Mouse (Mus musculus) liver, embryonic 13.5 days (tissue): ENCODE measurements at regions not wholly inside any gene's neighbourhood (a gene's known extent, or its start where the extent isn't known, plus 50 kb on each side); places are given as distances from the start of the nearest gene placed in this dataset.

Source experiments
- ATAC-seq: fragments of 200-750 bp; cut with Nextera tagmentation; 2 replicates; pipeline ENCODE4 v1.8.0; 2017; ENCODE audit warnings: low read depth, mild to moderate bottlenecking, moderate number of reproducible peaks, moderate library complexity
- DNase-seq: peaks from one replicate; pipeline ENCODE4 v3.0.0; 2022
- H3K27ac ChIP-seq: fragments of 300-500 bp; sonication (generic); 2 replicates; pipeline ENCODE4 v1.5.1; 2015; ENCODE audit warnings: moderate library complexity, mild to moderate bottlenecking, inconsistent platforms
- H3K27me3 ChIP-seq: fragments of 300-500 bp; sonication (generic); 2 replicates; pipeline ENCODE4 v1.6.1; 2015; ENCODE audit warnings: mild to moderate bottlenecking, inconsistent platforms
- H3K36me3 ChIP-seq: fragments of 300-500 bp; sonication (generic); 2 replicates; pipeline ENCODE4 v1.6.1; 2015; ENCODE audit warnings: mild to moderate bottlenecking, inconsistent platforms
- H3K4me1 ChIP-seq: fragments of 300-500 bp; sonication (generic); replicated peaks from 2 replicates; pipeline ENCODE4 v1.6.1; 2015; ENCODE audit warnings: inconsistent platforms
- H3K4me2 ChIP-seq: fragments of 300-500 bp; sonication (generic); 2 replicates; pipeline ENCODE4 v1.6.1; 2015; ENCODE audit warnings: inconsistent platforms, mild to moderate bottlenecking, moderate library complexity
- H3K4me3 ChIP-seq: fragments of 300-500 bp; sonication (generic); replicated peaks from 2 replicates; pipeline ENCODE4 v1.5.1; 2015; ENCODE audit warnings: mild to moderate bottlenecking, inconsistent platforms
- H3K9ac ChIP-seq: fragments of 300-500 bp; sonication (generic); 2 replicates; pipeline ENCODE4 v1.6.1; 2015; ENCODE audit warnings: mild to moderate bottlenecking, inconsistent platforms
- H3K9me3 ChIP-seq: fragments of 300-500 bp; sonication (generic); replicated peaks from 2 replicates; pipeline ENCODE4 v1.6.1; 2016; ENCODE audit warnings: inconsistent platforms
- WGBS: fragments of 180-500 bp; shearing (Covaris S2); methylation state at CpG from one replicate; pipeline ENCODE4 v1.1.7; 2015; ENCODE audit not compliant: insufficient replicate concordance; 5-methylcytosine and 5-hydroxymethylcytosine counted together

- Histone ChIP-seq H3K27ac (no peak overlapping the region), H3K9me3 (no peaks in the 10 kb centered on the region), H3K4me1 (no peaks in the 10 kb centered on the region), H3K27me3 (no peaks in the 10 kb centered on the region), H3K9ac (no peak overlapping the region), H3K4me2 (no peak overlapping the region), H3K36me3 (no peaks in the 10 kb centered on the region), H3K4me3 (no peak overlapping the region)
- ATAC-seq (no peak), DNase-seq (no peak)
- 48% methylated on average over 5 of the region's 5 CpGs for WGBS
Observed at GRCm38 (mm10) chr6:127207308-127207707, 55.3 kb upstream of the Ccnd2 start.

GRCm38 (mm10) chr6:127213355-127213754, 61.4 kb upstream of the Ccnd2 start:
- no peaks in the 10 kb centered on the region for H3K4me1 ChIP-seq
- no peak overlapping the region for H3K4me2 ChIP-seq
- DNase-seq (no peak), ATAC-seq (no peak)
- no peaks in the 10 kb centered on the region for H3K36me3 ChIP-seq
- 67% methylated on average over 3 of the region's 3 CpGs for WGBS
- no peak overlapping the region for H3K4me3 ChIP-seq
- peaks cover 8% of the 10 kb centered on the region; the same call in 1 of the 2 replicates for H3K27me3 ChIP-seq
- no peak overlapping the region for H3K27ac ChIP-seq
- H3K9ac ChIP-seq = no peak overlapping the region
- H3K9me3 ChIP-seq = no peaks in the 10 kb centered on the region

- 43% methylated on average over 4 of the region's 4 CpGs for WGBS
Observed at GRCm38 (mm10) chr6:127215915-127216314, 63.9 kb upstream of the Ccnd2 start.

GRCm38 (mm10) chr6:127218634-127219445, 66.8 kb upstream of the Ccnd2 start:
- Histone ChIP-seq H3K27me3 (peaks cover 8% of the 10 kb centered on the region; the same call in 1 of the 2 replicates), H3K9ac (no peak overlapping the region), H3K36me3 (no peaks in the 10 kb centered on the region), H3K4me3 (no peak overlapping the region), H3K27ac (no peak overlapping the region), H3K9me3 (no peaks in the 10 kb centered on the region), H3K4me2 (no peak overlapping the region), H3K4me1 (no peaks in the 10 kb centered on the region)
- 75% methylated on average over 17 of the region's 17 CpGs for WGBS
- DNase-seq (no peak), ATAC-seq (no peak)

More at GRCm38 (mm10) chr6:127215915-127216314, 63.9 kb upstream of the Ccnd2 start:
- ATAC-seq (no peak), DNase-seq (no peak)
- Histone ChIP-seq H3K27ac (no peak overlapping the region), H3K36me3 (no peaks in the 10 kb centered on the region), H3K27me3 (peaks cover 8% of the 10 kb centered on the region; the same call in 1 of the 2 replicates), H3K9me3 (no peaks in the 10 kb centered on the region), H3K4me3 (no peak overlapping the region), H3K9ac (no peak overlapping the region), H3K4me1 (no peaks in the 10 kb centered on the region), H3K4me2 (no peak overlapping the region)

- DNase-seq (no peak), ATAC-seq (no peak)
- H3K4me1 ChIP-seq = no peaks in the 10 kb centered on the region
- H3K9ac ChIP-seq = no peak overlapping the region
- H3K27me3 ChIP-seq = peaks cover 8% of the 10 kb centered on the region; the same call in 1 of the 2 replicates
- WGBS = 64% methylated on average over 7 of the region's 7 CpGs
- H3K4me3 ChIP-seq = no peak overlapping the region
- no peak overlapping the region for H3K27ac ChIP-seq
- H3K36me3 ChIP-seq = no peaks in the 10 kb centered on the region
- H3K9me3 ChIP-seq = no peaks in the 10 kb centered on the region
- no peak overlapping the region for H3K4me2 ChIP-seq
Observed at GRCm38 (mm10) chr6:127219446-127219802, 67.4 kb upstream of the Ccnd2 start.

GRCm38 (mm10) chr6:127226242-127226983, 74.4 kb upstream of the Ccnd2 start:
- DNase-seq = no peak
- H3K36me3 ChIP-seq = no peaks in the 10 kb centered on the region
- no peaks in the 10 kb centered on the region for H3K4me1 ChIP-seq
- no peak overlapping the region for H3K27ac ChIP-seq
- no peak overlapping the region for H3K4me2 ChIP-seq
- ATAC-seq = no peak
- no peak overlapping the region for H3K4me3 ChIP-seq
- H3K27me3 ChIP-seq = no peaks in the 10 kb centered on the region
- H3K9ac ChIP-seq = no peak overlapping the region
- WGBS = 53% methylated on average over 5 of the region's 5 CpGs
- H3K9me3 ChIP-seq = no peaks in the 10 kb centered on the region

- Histone ChIP-seq H3K4me1 (0 out of 2 replicates have a peak, but pooled peaks cover 8% of the 10 kb centered on the region), H3K27ac (no peak overlapping the region), H3K27me3 (no peaks in the 10 kb centered on the region), H3K4me3 (no peak overlapping the region), H3K9me3 (no peaks in the 10 kb centered on the region), H3K9ac (no peak overlapping the region), H3K4me2 (no peak overlapping the region), H3K36me3 (no peaks in the 10 kb centered on the region)
- ATAC-seq = no peak
- WGBS = 61% methylated on average over 4 of the region's 4 CpGs
- no peak for DNase-seq
Observed at GRCm38 (mm10) chr6:127236510-127237109, 84.6 kb upstream of the Ccnd2 start.

GRCm38 (mm10) chr6:127237168-127237567, 85.2 kb upstream of the Ccnd2 start:
- H3K9me3 ChIP-seq = no peaks in the 10 kb centered on the region
- H3K4me1 ChIP-seq = 0 out of 2 replicates have a peak, but pooled peaks cover 8% of the 10 kb centered on the region
- no peak for DNase-seq
- H3K27me3 ChIP-seq = no peaks in the 10 kb centered on the region
- no peak overlapping the region for H3K4me2 ChIP-seq
- no peak overlapping the region for H3K9ac ChIP-seq
- no peak for ATAC-seq
- H3K4me3 ChIP-seq = no peak overlapping the region
- whole genome bisulfite sequencing = 73% methylated on average over 12 of the region's 12 CpGs
- H3K36me3 ChIP-seq = no peaks in the 10 kb centered on the region
- no peak overlapping the region for H3K27ac ChIP-seq

GRCm38 (mm10) chr6:127239529-127240471, 87.8 kb upstream of the Ccnd2 start:
- ATAC-seq (no peak), DNase-seq (no peak)
- Histone ChIP-seq H3K9ac (no peak overlapping the region), H3K4me1 (0 out of 2 replicates have a peak, but pooled peaks cover 8% of the 10 kb centered on the region), H3K9me3 (no peaks in the 10 kb centered on the region), H3K36me3 (no peaks in the 10 kb centered on the region), H3K4me2 (no peak overlapping the region), H3K27me3 (no peaks in the 10 kb centered on the region), H3K4me3 (no peak overlapping the region), H3K27ac (no peak overlapping the region)
- 36% methylated on average over 12 of the region's 12 CpGs for WGBS

- Histone ChIP-seq H3K27me3 (no peaks in the 10 kb centered on the region), H3K4me3 (no peak overlapping the region), H3K9ac (no peak overlapping the region), H3K9me3 (no peaks in the 10 kb centered on the region), H3K4me1 (peaks cover 10% of the 10 kb centered on the region), H3K27ac (no peak overlapping the region), H3K36me3 (no peaks in the 10 kb centered on the region), H3K4me2 (no peak overlapping the region)
- ATAC-seq = no peak
- DNase-seq = no peak
- 73% methylated on average over 19 of the region's 19 CpGs for whole genome bisulfite sequencing
Observed at GRCm38 (mm10) chr6:127240472-127241375, 88.7 kb upstream of the Ccnd2 start.
